Comparison of ENCODE assay signal across 23 mouse cellular contexts in the genomic region with DNA sequence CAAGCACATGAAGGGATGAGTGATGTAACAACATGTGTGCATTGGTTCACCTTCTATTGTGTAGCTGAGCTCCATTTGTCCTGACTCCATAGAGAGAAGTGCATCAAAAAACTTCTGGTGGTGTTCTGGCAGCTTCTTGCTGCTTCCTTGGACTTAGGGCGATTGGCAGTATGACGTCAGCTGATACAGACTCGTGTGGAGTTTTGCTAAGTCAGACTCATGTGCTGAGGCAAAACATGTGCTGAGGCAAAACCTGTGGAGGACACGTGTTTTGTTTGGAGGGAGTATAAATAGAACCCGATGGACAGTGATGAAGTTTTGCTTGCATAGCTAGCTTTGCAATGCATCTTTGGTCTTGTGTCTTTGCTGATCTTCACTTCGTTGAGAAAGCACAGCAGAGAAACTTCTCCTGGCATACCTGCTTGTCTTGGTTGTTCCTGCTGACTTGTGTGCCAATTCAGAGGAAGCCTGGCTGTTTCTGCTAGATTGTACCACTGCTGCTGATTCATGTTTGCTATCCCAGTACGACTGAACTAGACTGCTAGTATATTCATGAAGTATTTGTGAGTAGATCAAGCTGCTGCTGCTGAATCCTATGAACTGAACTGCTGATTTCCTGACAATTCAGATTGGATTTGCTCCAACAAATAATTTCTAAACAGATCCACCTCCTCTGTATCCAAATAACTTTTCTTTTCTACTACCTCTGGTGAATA.
A peak's percentile ranks its signal among the peaks of the same experiment; 100 is the strongest.
DNase-seq lines count a peak whose midpoint lies in the region; ATAC-seq and TF ChIP-seq lines count a peak whose summit lies in the region.
"Had no signal": no experiment of that assay in that cellular context is flagged by ENCODE, and none has a peak within 500 bp of the region (broad histone marks: within the 10 kb centered on the region; RNA-seq: fewer than 3 reads in every experiment).

No protein-coding gene starts in this region.

- intact Hi-C loops in left cerebral cortex, postnatal 10 days (cut with DNase I): no loop called here

- no peak for ATAC-seq in liver, embryonic 11.5 days (replicated peaks; ENCODE audit: low FRiP score)
- peak; percentile 49; the same call in 1 of the 2 replicates for ATAC-seq in lung, postnatal 0 days
- peak; percentile 77 for ATAC-seq in liver, embryonic 13.5 days (ENCODE audit: low read depth)
- peak; percentile 77 for ATAC-seq in liver, postnatal 0 days
- ATAC-seq: CD4-positive, CD25-positive, alpha-beta regulatory T cell, adult 4 months; forebrain, embryonic 13.5 days had no signal

- H3K9me3 ChIP-seq in liver, embryonic 11.5 days (ENCODE audit: control insufficient read depth, low read length): no peaks in the 10 kb centered on the region
- no peaks in the 10 kb centered on the region for H3K9me3 ChIP-seq in lung, postnatal 0 days (ENCODE audit: low read length)
- no peaks in the 10 kb centered on the region for H3K9me3 ChIP-seq in liver, embryonic 13.5 days (replicated peaks)
- no peaks in the 10 kb centered on the region for H3K9me3 ChIP-seq in liver, postnatal 0 days (ENCODE audit: low read length)
- H3K9me3 ChIP-seq: embryonic facial prominence, embryonic 12.5 days; forebrain, embryonic 13.5 days; G1E; heart, embryonic 10.5 days; hindbrain, embryonic 10.5 days had no signal

- TF ChIP-seq EP300 in lung, postnatal 0 days (IDR thresholded peaks at IDR 0.05): no peak
- TF ChIP-seq EP300 in liver, postnatal 0 days (IDR thresholded peaks at IDR 0.05; ENCODE audit: low read depth): no peak

- H3K9ac ChIP-seq in liver, embryonic 11.5 days (ENCODE audit: low read depth, low read length): no peak overlapping the region
- no peak overlapping the region for H3K9ac ChIP-seq in lung, postnatal 0 days (replicated peaks; ENCODE audit: low read depth)
- no peak overlapping the region; the same call in 1 of the 2 replicates for H3K9ac ChIP-seq in liver, embryonic 13.5 days
- no peak overlapping the region for H3K9ac ChIP-seq in liver, postnatal 0 days (replicated peaks)
- H3K9ac ChIP-seq: embryonic facial prominence, embryonic 12.5 days; forebrain, embryonic 13.5 days; hindbrain, embryonic 14.5 days had no signal

- H3K4me3 ChIP-seq in liver, embryonic 11.5 days (ENCODE audit: low read depth, low read length): no peak overlapping the region
- no peak overlapping the region for H3K4me3 ChIP-seq in lung, postnatal 0 days (ENCODE audit: low read depth, low read length)
- no peak overlapping the region for H3K4me3 ChIP-seq in liver, embryonic 13.5 days (replicated peaks)
- no peak overlapping the region for H3K4me3 ChIP-seq in liver, postnatal 0 days (ENCODE audit: low read depth, low read length)
- H3K4me3 ChIP-seq: embryonic facial prominence, embryonic 12.5 days; forebrain, embryonic 13.5 days; heart, embryonic 10.5 days; hindbrain, embryonic 10.5 days had no signal

- H3K27me3 ChIP-seq in liver, embryonic 11.5 days (replicated peaks; ENCODE audit: control insufficient read depth, insufficient read depth, low read length): no peaks in the 10 kb centered on the region
- no peaks in the 10 kb centered on the region for H3K27me3 ChIP-seq in lung, postnatal 0 days (replicated peaks; ENCODE audit: insufficient read depth, low read length)
- H3K27me3 ChIP-seq in liver, embryonic 13.5 days: no peaks in the 10 kb centered on the region
- no peaks in the 10 kb centered on the region for H3K27me3 ChIP-seq in liver, postnatal 0 days (ENCODE audit: insufficient read depth, low read length)
- H3K27me3 ChIP-seq: embryonic facial prominence, embryonic 12.5 days had no signal

- no peak overlapping the region for H3K4me2 ChIP-seq in liver, embryonic 11.5 days
- H3K4me2 ChIP-seq in lung, postnatal 0 days (replicated peaks; ENCODE audit: low read depth, low read length): no peak overlapping the region
- no peak overlapping the region for H3K4me2 ChIP-seq in liver, embryonic 13.5 days
- H3K4me2 ChIP-seq in liver, postnatal 0 days (ENCODE audit: low read depth, low read length): no peak overlapping the region
- H3K4me2 ChIP-seq: embryonic facial prominence, embryonic 12.5 days; forebrain, embryonic 13.5 days; hindbrain, embryonic 14.5 days had no signal

- H3K27ac ChIP-seq in liver, embryonic 11.5 days (ENCODE audit: low read depth, low read length): no peak overlapping the region
- no peak overlapping the region for H3K27ac ChIP-seq in lung, postnatal 0 days (ENCODE audit: low read length)
- H3K27ac ChIP-seq in liver, embryonic 13.5 days: peak overlapping the region; percentile 79
- no peak overlapping the region for H3K27ac ChIP-seq in liver, postnatal 0 days (ENCODE audit: low read depth)
- H3K27ac ChIP-seq: embryonic facial prominence, embryonic 12.5 days; forebrain, embryonic 13.5 days; heart, embryonic 10.5 days; hindbrain, embryonic 10.5 days; hindbrain, embryonic 14.5 days had no signal

- H3K36me3 ChIP-seq in liver, embryonic 11.5 days (ENCODE audit: control insufficient read depth, insufficient read depth, low read length): no peaks in the 10 kb centered on the region
- no peaks in the 10 kb centered on the region for H3K36me3 ChIP-seq in lung, postnatal 0 days (ENCODE audit: insufficient read depth, low read length)
- no peaks in the 10 kb centered on the region for H3K36me3 ChIP-seq in liver, embryonic 13.5 days
- H3K36me3 ChIP-seq in liver, postnatal 0 days (replicated peaks; ENCODE audit: insufficient read depth, low read length): no peaks in the 10 kb centered on the region
- H3K36me3 ChIP-seq: embryonic facial prominence, embryonic 12.5 days; G1E; heart, embryonic 10.5 days; hindbrain, embryonic 10.5 days had no signal

- WGBS in liver, embryonic 11.5 days: 77% methylated on average over 7 of the region's 7 CpGs
- 60% methylated on average over 7 of the region's 7 CpGs for WGBS in lung, postnatal 0 days
- WGBS in liver, embryonic 13.5 days (ENCODE audit: insufficient replicate concordance): 63% methylated on average over 7 of the region's 7 CpGs
- WGBS in liver, postnatal 0 days (ENCODE audit: insufficient replicate concordance): 69% methylated on average over 7 of the region's 7 CpGs

- peak; percentile 26 for DNase-seq in liver
- no peak for DNase-seq in liver, embryonic 11.5 days (ENCODE audit: low spot score)
- peak; percentile 54 for DNase-seq in lung, postnatal 0 days (ENCODE audit: low spot score)
- no peak for DNase-seq in lung, postnatal 25 days (ENCODE audit: low spot score)
- no peak for DNase-seq in liver, embryonic 13.5 days
- no peak for DNase-seq in liver, postnatal 0 days
- DNase-seq in ovary, postnatal 36 days (ENCODE audit: low spot score): no peak
- no peak for DNase-seq in left cerebral cortex, postnatal 10 days (ENCODE audit: extremely low spot score in 1 of 2, low spot score in 2 of 2)
- DNase-seq: adrenal gland, postnatal 10 days; B cell, adult 2 months; cerebellum, adult 11-12 months; cerebellum, adult 9-10 months; cerebellum, postnatal 25 days; gastrocnemius, postnatal 10 days; heart, adult 18-20 months; heart, postnatal 14 days had no signal

- no peak for TF ChIP-seq CTCF in lung, postnatal 0 days (IDR thresholded peaks at IDR 0.05)
- TF ChIP-seq CTCF in liver, postnatal 0 days (IDR thresholded peaks at IDR 0.05; ENCODE audit: low read depth): no peak

- peaks cover 4% of the 10 kb centered on the region; the same call in 1 of the 2 replicates for H3K4me1 ChIP-seq in liver, embryonic 11.5 days (replicated peaks; ENCODE audit: control insufficient read depth, insufficient read depth, low read length)
- no peaks in the 10 kb centered on the region for H3K4me1 ChIP-seq in lung, postnatal 0 days (ENCODE audit: insufficient read depth, low read depth, low read length)
- peaks cover 41% of the 10 kb centered on the region for H3K4me1 ChIP-seq in liver, embryonic 13.5 days (replicated peaks)
- H3K4me1 ChIP-seq in liver, postnatal 0 days (ENCODE audit: insufficient read depth): 0 out of 2 replicates have a peak, but pooled peaks cover 3% of the 10 kb centered on the region
- H3K4me1 ChIP-seq: embryonic facial prominence, embryonic 12.5 days; forebrain, embryonic 13.5 days; heart, embryonic 10.5 days; hindbrain, embryonic 10.5 days had no signal

Comparison
In these comparisons a context has a peak if more than half of its experiments do, and no peak if none do; other contexts are left out.
1. DNase-seq: peak in liver (single experiment) and lung, postnatal 0 days (single experiment); none in liver, embryonic 11.5 days (single experiment), lung, postnatal 25 days (single experiment), liver, embryonic 13.5 days (single experiment), liver, postnatal 0 days (single experiment), ovary, postnatal 36 days (single experiment) and left cerebral cortex, postnatal 10 days (0 of 2).